Mouse (Mus musculus): ENCODE measurements around the gene Plpp4. TPM values are rescaled to one million over a fixed set of nuclear protein-coding genes. Genes with fewer than 3 reads are reported as not detected.

Plpp4 gene
- total and polyA plus RNA-seq, 3 experiments = not detected

DNA sequence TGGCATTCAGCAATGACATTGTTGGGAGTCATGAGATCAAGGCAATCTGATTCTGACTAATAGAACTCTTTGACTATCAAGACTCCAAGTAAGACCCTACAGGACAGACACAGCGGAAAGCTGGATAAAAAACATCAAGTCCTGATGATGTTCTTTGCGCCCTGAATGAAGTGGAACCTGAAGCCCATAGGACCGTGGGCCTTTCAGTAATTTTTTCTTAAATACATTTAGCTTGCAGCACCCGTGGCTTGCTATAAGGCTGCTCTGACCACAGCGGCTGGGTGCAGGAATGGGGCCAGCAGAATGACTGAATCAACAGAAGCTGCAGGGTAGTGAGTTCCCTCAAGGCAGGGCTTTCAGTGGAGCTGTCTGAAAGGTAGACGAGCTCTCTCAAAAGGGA, 3.4 kb upstream of the Plpp4 start:
- no peak overlapping the region for H3K4me2 ChIP-seq (ENCODE audit: insufficient read depth, low read depth, poor library complexity, severe bottlenecking)
- peaks cover 79% of the 10 kb centered on the region for H3K27me3 ChIP-seq (replicated peaks)
- in situ Hi-C loops (cut with MboI; ENCODE audit: low pct_ligation_motif_present, low pct_unique_long_range_greater_than_20kb, low sequenced_read_pairs) = no loop called here
- no peak for TF ChIP-seq MAX (IDR thresholded peaks at IDR 0.05; ENCODE audit: low read length)
- dilution Hi-C loops (cut with MboI; ENCODE audit: extremely low pct_ligation_motif_present, extremely low pct_unique_long_range_greater_than_20kb, low sequenced_read_pairs) = no loop called here
- H3K9me3 ChIP-seq (replicated peaks; ENCODE audit: low read length) = no peaks in the 10 kb centered on the region
- no peak overlapping the region for H3K4me3 ChIP-seq (replicated peaks in 1 of 3; ENCODE audit: low read depth in 2 of 3, low read length in 2 of 3, poor library complexity in 1 of 3)
- DNase-seq (ENCODE audit: extremely low read depth) = no peak
- H3K79me2 ChIP-seq (replicated peaks; ENCODE audit: control insufficient read depth, extremely low read depth, insufficient read depth, poor library complexity, severe bottlenecking) = no peaks in the 10 kb centered on the region
- H3K4me1 ChIP-seq (ENCODE audit: control insufficient read depth in 1 of 2, insufficient read depth in 2 of 2) = no peaks in the 10 kb centered on the region
- H3K36me3 ChIP-seq (replicated peaks in 1 of 2; ENCODE audit: control insufficient read depth in 1 of 2, insufficient read depth in 1 of 2, low read length in 1 of 2) = no peaks in the 10 kb centered on the region
- no peak overlapping the region for H3K9ac ChIP-seq (ENCODE audit: insufficient read depth, low read depth)
- H3K27ac ChIP-seq (ENCODE audit: insufficient read depth, low read depth) = no peak overlapping the region

DNA sequence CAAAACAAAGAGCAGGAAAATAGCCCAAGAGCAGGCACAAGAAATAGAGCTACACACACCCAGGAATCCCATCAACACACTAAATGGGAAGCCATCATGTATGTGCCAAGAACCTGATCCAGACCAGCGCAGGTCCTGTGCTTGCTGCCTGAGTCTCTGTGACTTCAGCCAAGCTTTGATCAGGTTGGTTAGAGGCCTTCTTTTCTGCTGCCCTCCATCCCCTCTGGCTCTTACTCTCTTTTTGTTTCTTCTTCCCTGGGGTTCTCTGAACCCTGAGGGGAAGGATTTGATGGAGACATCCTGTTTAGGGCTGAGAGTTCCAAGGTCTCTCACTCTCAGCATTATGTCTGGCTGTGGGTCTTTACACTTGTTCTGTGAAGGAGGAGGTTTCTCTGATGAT, 2.7 kb upstream of the Plpp4 start:
- dilution Hi-C loops (cut with MboI; ENCODE audit: extremely low pct_ligation_motif_present, extremely low pct_unique_long_range_greater_than_20kb, low sequenced_read_pairs) (no loop called here), in situ Hi-C loops (cut with MboI; ENCODE audit: low pct_ligation_motif_present, low pct_unique_long_range_greater_than_20kb, low sequenced_read_pairs) (no loop called here)
- Histone ChIP-seq H3K79me2 (replicated peaks; ENCODE audit: control insufficient read depth, extremely low read depth, insufficient read depth, poor library complexity, severe bottlenecking) (no peaks in the 10 kb centered on the region), H3K9ac (ENCODE audit: insufficient read depth, low read depth) (no peak overlapping the region), H3K4me3 (replicated peaks in 1 of 3; ENCODE audit: low read depth in 2 of 3, low read length in 2 of 3, poor library complexity in 1 of 3) (no peak overlapping the region), H3K9me3 (replicated peaks; ENCODE audit: low read length) (no peaks in the 10 kb centered on the region), H3K27me3 (replicated peaks) (peaks cover 77% of the 10 kb centered on the region), H3K4me2 (ENCODE audit: insufficient read depth, low read depth, poor library complexity, severe bottlenecking) (no peak overlapping the region), H3K36me3 (replicated peaks in 1 of 2; ENCODE audit: control insufficient read depth in 1 of 2, insufficient read depth in 1 of 2, low read length in 1 of 2) (no peaks in the 10 kb centered on the region), H3K27ac (ENCODE audit: insufficient read depth, low read depth) (no peak overlapping the region), H3K4me1 (ENCODE audit: control insufficient read depth in 1 of 2, insufficient read depth in 2 of 2) (no peaks in the 10 kb centered on the region)
- no peak for TF ChIP-seq HCFC1 (IDR thresholded peaks at IDR 0.05; ENCODE audit: low read depth, low read length)
- TF ChIP-seq ZNF384 (IDR thresholded peaks at IDR 0.05; ENCODE audit: low read depth, low read length) = no peak
- TF ChIP-seq SIN3A (IDR thresholded peaks at IDR 0.05; ENCODE audit: low read length) = no peak
- no peak for TF ChIP-seq USF2 (conservative IDR thresholded peaks at IDR 0.05; ENCODE audit: low read depth, low read length)
- no peak for TF ChIP-seq TCF12 (IDR thresholded peaks at IDR 0.05; ENCODE audit: low read depth, low read length)
- no peak for TF ChIP-seq EP300 (IDR thresholded peaks at IDR 0.05; ENCODE audit: low read length)
- TF ChIP-seq BHLHE40 (IDR thresholded peaks at IDR 0.05; ENCODE audit: low read depth, low read length) = no peak
- TF ChIP-seq NELFE (IDR thresholded peaks at IDR 0.05; ENCODE audit: low read depth, low read length) = no peak
- TF ChIP-seq MYC (IDR thresholded peaks at IDR 0.05; ENCODE audit: low read depth, low read length) = no peak
- no peak for TF ChIP-seq UBTF (IDR thresholded peaks at IDR 0.05; ENCODE audit: low read depth, low read length)
- TF ChIP-seq E2F4 (IDR thresholded peaks at IDR 0.05; ENCODE audit: insufficient replicate concordance, low read depth, low read length) = no peak
- TF ChIP-seq CTCF (conservative IDR thresholded peaks at IDR 0.05 in 1 of 2, IDR thresholded peaks at IDR 0.05 in 1 of 2; ENCODE audit: low read depth in 2 of 2, low read length in 2 of 2) = no peak
- no peak for TF ChIP-seq ETS1 (conservative IDR thresholded peaks at IDR 0.05; ENCODE audit: low read depth, low read length)
- no peak for TF ChIP-seq SMC3 (IDR thresholded peaks at IDR 0.05; ENCODE audit: low read depth, low read length)
- TF ChIP-seq ELF1 (IDR thresholded peaks at IDR 0.05; ENCODE audit: low read depth, low read length) = no peak
- no peak for TF ChIP-seq MXI1 (IDR thresholded peaks at IDR 0.05; ENCODE audit: low read depth, low read length)
- no peak for TF ChIP-seq KAT2A (IDR thresholded peaks at IDR 0.05; ENCODE audit: insufficient replicate concordance, low read length)
- TF ChIP-seq TBP (conservative IDR thresholded peaks at IDR 0.05; ENCODE audit: low read depth, low read length) = no peak
- TF ChIP-seq MEF2A (IDR thresholded peaks at IDR 0.05; ENCODE audit: borderline replicate concordance, low read depth, low read length) = no peak
- no peak for DNase-seq (ENCODE audit: extremely low read depth)
